In genomic region chr10:71422047-71423037, GRCm38 (mm10) we compare ENCODE assay signal across 9 mouse cellular contexts.
DNase-seq lines count a peak whose midpoint lies in the region; ATAC-seq lines count a peak whose summit lies in the region.
"Had no signal": no experiment of that assay in that cellular context is flagged by ENCODE, and none has a peak within 500 bp of the region (broad histone marks: within the 10 kb centered on the region; RNA-seq: fewer than 3 reads in every experiment).

No protein-coding gene starts in this region.

- no peaks in the 10 kb centered on the region for H3K4me1 ChIP-seq in heart, embryonic 12.5 days (replicated peaks)
- H3K4me1 ChIP-seq in embryonic facial prominence, embryonic 14.5 days (ENCODE audit: control insufficient read depth, insufficient read depth, low read length) = no peaks in the 10 kb centered on the region
- H3K4me1 ChIP-seq in hindbrain, embryonic 14.5 days (replicated peaks; ENCODE audit: control insufficient read depth, insufficient read depth, low read length) = no peaks in the 10 kb centered on the region
- H3K4me1 ChIP-seq in midbrain, embryonic 16.5 days (ENCODE audit: control insufficient read depth, insufficient read depth, low read length) = no peaks in the 10 kb centered on the region

- H3K9me3 ChIP-seq in heart, embryonic 12.5 days (replicated peaks) = 0 out of 2 replicates have a peak, but pooled peaks cover 3% of the 10 kb centered on the region
- no peaks in the 10 kb centered on the region for H3K9me3 ChIP-seq in embryonic facial prominence, embryonic 14.5 days (ENCODE audit: control insufficient read depth, low read length)
- H3K9me3 ChIP-seq in hindbrain, embryonic 14.5 days (ENCODE audit: control insufficient read depth, low read length) = no peaks in the 10 kb centered on the region
- H3K9me3 ChIP-seq in midbrain, embryonic 16.5 days (replicated peaks; ENCODE audit: control insufficient read depth, low read length, poor library complexity, severe bottlenecking) = no peaks in the 10 kb centered on the region

- H3K27me3 ChIP-seq in heart, embryonic 12.5 days (replicated peaks) = no peaks in the 10 kb centered on the region
- no peaks in the 10 kb centered on the region for H3K27me3 ChIP-seq in embryonic facial prominence, embryonic 14.5 days (replicated peaks; ENCODE audit: control insufficient read depth, insufficient read depth, low read length)
- H3K27me3 ChIP-seq in hindbrain, embryonic 14.5 days (ENCODE audit: control insufficient read depth, insufficient read depth, low read length) = no peaks in the 10 kb centered on the region
- no peaks in the 10 kb centered on the region for H3K27me3 ChIP-seq in midbrain, embryonic 16.5 days (ENCODE audit: control insufficient read depth, insufficient read depth, low read depth, low read length)

- no peaks in the 10 kb centered on the region for H3K36me3 ChIP-seq in heart, embryonic 12.5 days
- no peaks in the 10 kb centered on the region for H3K36me3 ChIP-seq in embryonic facial prominence, embryonic 14.5 days (ENCODE audit: control insufficient read depth, insufficient read depth, low read length)
- no peaks in the 10 kb centered on the region for H3K36me3 ChIP-seq in hindbrain, embryonic 14.5 days (replicated peaks; ENCODE audit: control insufficient read depth, insufficient read depth)
- no peaks in the 10 kb centered on the region for H3K36me3 ChIP-seq in midbrain, embryonic 16.5 days (ENCODE audit: control insufficient read depth, insufficient read depth, low read length)

- no peak overlapping the region for H3K4me3 ChIP-seq in heart, embryonic 12.5 days
- no peak overlapping the region for H3K4me3 ChIP-seq in embryonic facial prominence, embryonic 14.5 days (ENCODE audit: low read depth, low read length)
- H3K4me3 ChIP-seq in hindbrain, embryonic 14.5 days (replicated peaks; ENCODE audit: low read length) = no peak overlapping the region
- H3K4me3 ChIP-seq in midbrain, embryonic 16.5 days (ENCODE audit: low read depth, low read length) = no peak overlapping the region

- H3K4me2 ChIP-seq in heart, embryonic 12.5 days = no peak overlapping the region
- H3K4me2 ChIP-seq in embryonic facial prominence, embryonic 14.5 days (ENCODE audit: low read depth, low read length) = no peak overlapping the region
- no peak overlapping the region for H3K4me2 ChIP-seq in hindbrain, embryonic 14.5 days (replicated peaks)
- no peak overlapping the region for H3K4me2 ChIP-seq in midbrain, embryonic 16.5 days (ENCODE audit: low read length)

- no peak for ATAC-seq in heart, embryonic 12.5 days (ENCODE audit: insufficient number of reproducible peaks, low FRiP score)
- no peak for ATAC-seq in embryonic facial prominence, embryonic 14.5 days (ENCODE audit: low read depth)
- peak; percentile 70 for ATAC-seq in hindbrain, embryonic 14.5 days (ENCODE audit: low FRiP score)
- ATAC-seq in midbrain, embryonic 16.5 days = peak; percentile 40

- intact Hi-C loops in left cerebral cortex, postnatal 25 days (cut with DNase I) = loop anchor here (10.0 kb wide), 1 partner anchor 1672 kb away; the partner anchor contains the start of gene Pcdh15

- WGBS in heart, embryonic 12.5 days = 39% methylated on average over 14 of the region's 14 CpGs
- 43% methylated on average over 14 of the region's 14 CpGs for WGBS in embryonic facial prominence, embryonic 14.5 days
- 41% methylated on average over 14 of the region's 14 CpGs for WGBS in hindbrain, embryonic 14.5 days
- 42% methylated on average over 14 of the region's 14 CpGs for WGBS in midbrain, embryonic 16.5 days

- no peak overlapping the region for H3K27ac ChIP-seq in heart, embryonic 12.5 days (ENCODE audit: poor library complexity, severe bottlenecking)
- no peak overlapping the region for H3K27ac ChIP-seq in embryonic facial prominence, embryonic 14.5 days (replicated peaks; ENCODE audit: low read depth, low read length)
- H3K27ac ChIP-seq in hindbrain, embryonic 14.5 days = no peak overlapping the region
- no peak overlapping the region for H3K27ac ChIP-seq in midbrain, embryonic 16.5 days (ENCODE audit: low read length)
- H3K27ac ChIP-seq: macrophage had no signal

- no peak overlapping the region for H3K9ac ChIP-seq in heart, embryonic 12.5 days
- no peak overlapping the region for H3K9ac ChIP-seq in embryonic facial prominence, embryonic 14.5 days (ENCODE audit: low read depth, low read length)
- H3K9ac ChIP-seq in hindbrain, embryonic 14.5 days = no peak overlapping the region
- no peak overlapping the region for H3K9ac ChIP-seq in midbrain, embryonic 16.5 days (ENCODE audit: low read depth, low read length)

- peak; percentile 31 to 83 for DNase-seq in heart, adult 18-20 months
- DNase-seq in adrenal gland, postnatal 36 days = peak; percentile 50 to 51
- peak; percentile 79 for DNase-seq in embryonic facial prominence, embryonic 14.5 days (ENCODE audit: low spot score)
- peak; percentile 93 for DNase-seq in hindbrain, embryonic 14.5 days (ENCODE audit: low spot score)
- DNase-seq in left cerebral cortex, postnatal 25 days (ENCODE audit: low spot score in 2 of 2) = peak; percentile 59 to 68
- peak; percentile 28 to 70 for DNase-seq in spleen, postnatal 4 days (ENCODE audit: low spot score in 2 of 2)

Comparison
In these comparisons a context has a peak if more than half of its experiments do, and no peak if none do; other contexts are left out.
1. ATAC-seq: peak in hindbrain, embryonic 14.5 days (single experiment) and midbrain, embryonic 16.5 days (single experiment); none in heart, embryonic 12.5 days (single experiment) and embryonic facial prominence, embryonic 14.5 days (single experiment).
2. Peak in every context shown above with its lines, with median percentiles within 50 percentile points of each other: DNase-seq.